Mouse (Mus musculus): ENCODE data around the gene Gm20388. TPM values are rescaled to one million over a fixed set of nuclear protein-coding genes. Genes with fewer than 3 reads are reported as not detected.
A peak's percentile ranks its signal among the peaks of the same experiment; 100 is the strongest.

Gm20388 gene
- polyA plus RNA-seq, 1 experiment from 2014 or later: not detected

GRCm38 (mm10) chr8:121995895-121996294 is 2085.3 kb downstream of the Gm20388 start:
- Histone ChIP-seq H3K4me3 (ENCODE audit: low read depth, low read length) (no peak overlapping the region), H3K36me3 (ENCODE audit: control insufficient read depth, insufficient read depth) (peaks cover 74% of the 10 kb centered on the region), H3K9ac (ENCODE audit: low read depth, low read length) (no peak overlapping the region), H3K9me3 (ENCODE audit: control insufficient read depth) (no peaks in the 10 kb centered on the region), H3K4me1 (replicated peaks; ENCODE audit: control insufficient read depth, insufficient read depth, low read length) (no peaks in the 10 kb centered on the region), H3K27me3 (replicated peaks; ENCODE audit: control insufficient read depth, insufficient read depth, low read length) (no peaks in the 10 kb centered on the region), H3K4me2 (replicated peaks; ENCODE audit: low read depth) (no peak overlapping the region), H3K27ac (ENCODE audit: low read depth, low read length) (no peak overlapping the region)
- 89% methylated on average over 3 of the region's 3 CpGs for WGBS
- no peak for ATAC-seq
- no peak for TF ChIP-seq CTCF (IDR thresholded peaks at IDR 0.05; ENCODE audit: low read depth)

- no peak for TF ChIP-seq CTCF (IDR thresholded peaks at IDR 0.05; ENCODE audit: low read depth)
- no peaks in the 10 kb centered on the region for H3K4me1 ChIP-seq (replicated peaks; ENCODE audit: control insufficient read depth, insufficient read depth, low read length)
- no peak overlapping the region for H3K27ac ChIP-seq (ENCODE audit: low read depth, low read length)
- no peaks in the 10 kb centered on the region for H3K27me3 ChIP-seq (replicated peaks; ENCODE audit: control insufficient read depth, insufficient read depth, low read length)
- H3K9ac ChIP-seq (ENCODE audit: low read depth, low read length): no peak overlapping the region
- no peak for ATAC-seq
- no peaks in the 10 kb centered on the region for H3K9me3 ChIP-seq (ENCODE audit: control insufficient read depth)
- WGBS: 88% methylated on average over 4 of the region's 4 CpGs
- no peak overlapping the region for H3K4me2 ChIP-seq (replicated peaks; ENCODE audit: low read depth)
- no peak overlapping the region for H3K4me3 ChIP-seq (ENCODE audit: low read depth, low read length)
- H3K36me3 ChIP-seq (ENCODE audit: control insufficient read depth, insufficient read depth): peaks cover 75% of the 10 kb centered on the region
Observed at GRCm38 (mm10) chr8:121998631-121999030, 2088.0 kb downstream of the Gm20388 start.

GRCm38 (mm10) chr8:121999211-121999610 is 2088.6 kb downstream of the Gm20388 start:
- no peaks in the 10 kb centered on the region for H3K4me1 ChIP-seq (replicated peaks; ENCODE audit: control insufficient read depth, insufficient read depth, low read length)
- no peaks in the 10 kb centered on the region for H3K9me3 ChIP-seq (ENCODE audit: control insufficient read depth)
- H3K9ac ChIP-seq (ENCODE audit: low read depth, low read length): no peak overlapping the region
- H3K4me2 ChIP-seq (replicated peaks; ENCODE audit: low read depth): no peak overlapping the region
- no peaks in the 10 kb centered on the region for H3K27me3 ChIP-seq (replicated peaks; ENCODE audit: control insufficient read depth, insufficient read depth, low read length)
- no peak overlapping the region for H3K4me3 ChIP-seq (ENCODE audit: low read depth, low read length)
- peak; percentile 37 for TF ChIP-seq CTCF (IDR thresholded peaks at IDR 0.05; ENCODE audit: low read depth)
- WGBS: 81% methylated on average over 5 of the region's 5 CpGs
- H3K36me3 ChIP-seq (ENCODE audit: control insufficient read depth, insufficient read depth): peaks cover 78% of the 10 kb centered on the region
- no peak for ATAC-seq
- no peak overlapping the region for H3K27ac ChIP-seq (ENCODE audit: low read depth, low read length)

- Histone ChIP-seq H3K9me3 (ENCODE audit: control insufficient read depth) (no peaks in the 10 kb centered on the region), H3K27ac (ENCODE audit: low read depth, low read length) (no peak overlapping the region), H3K36me3 (ENCODE audit: control insufficient read depth, insufficient read depth) (peaks cover 74% of the 10 kb centered on the region), H3K27me3 (replicated peaks; ENCODE audit: control insufficient read depth, insufficient read depth, low read length) (no peaks in the 10 kb centered on the region), H3K4me1 (replicated peaks; ENCODE audit: control insufficient read depth, insufficient read depth, low read length) (no peaks in the 10 kb centered on the region), H3K4me3 (ENCODE audit: low read depth, low read length) (no peak overlapping the region), H3K4me2 (replicated peaks; ENCODE audit: low read depth) (no peak overlapping the region), H3K9ac (ENCODE audit: low read depth, low read length) (no peak overlapping the region)
- ATAC-seq: no peak
- no peak for TF ChIP-seq CTCF (IDR thresholded peaks at IDR 0.05; ENCODE audit: low read depth)
- 91% methylated on average over 15 of the region's 15 CpGs for WGBS
Observed at GRCm38 (mm10) chr8:122001339-122002115, 2090.9 kb downstream of the Gm20388 start.

GRCm38 (mm10) chr8:122003646-122004045 is 2093.0 kb downstream of the Gm20388 start:
- Histone ChIP-seq H3K9me3 (ENCODE audit: control insufficient read depth) (no peaks in the 10 kb centered on the region), H3K27ac (ENCODE audit: low read depth, low read length) (no peak overlapping the region), H3K27me3 (replicated peaks; ENCODE audit: control insufficient read depth, insufficient read depth, low read length) (no peaks in the 10 kb centered on the region), H3K4me3 (ENCODE audit: low read depth, low read length) (no peak overlapping the region), H3K4me1 (replicated peaks; ENCODE audit: control insufficient read depth, insufficient read depth, low read length) (no peaks in the 10 kb centered on the region), H3K36me3 (ENCODE audit: control insufficient read depth, insufficient read depth) (peaks cover 72% of the 10 kb centered on the region), H3K4me2 (replicated peaks; ENCODE audit: low read depth) (no peak overlapping the region), H3K9ac (ENCODE audit: low read depth, low read length) (no peak overlapping the region)
- ATAC-seq: no peak
- TF ChIP-seq CTCF (IDR thresholded peaks at IDR 0.05; ENCODE audit: low read depth): no peak
- WGBS: 77% methylated on average over 8 of the region's 8 CpGs

- peaks cover 73% of the 10 kb centered on the region for H3K36me3 ChIP-seq (ENCODE audit: control insufficient read depth, insufficient read depth)
Observed at GRCm38 (mm10) chr8:122004131-122004530, 2093.5 kb downstream of the Gm20388 start.

More at GRCm38 (mm10) chr8:122004131-122004530, 2093.5 kb downstream of the Gm20388 start:
- no peak for TF ChIP-seq CTCF (IDR thresholded peaks at IDR 0.05; ENCODE audit: low read depth)
- Histone ChIP-seq H3K4me1 (replicated peaks; ENCODE audit: control insufficient read depth, insufficient read depth, low read length) (no peaks in the 10 kb centered on the region), H3K27ac (ENCODE audit: low read depth, low read length) (no peak overlapping the region), H3K4me3 (ENCODE audit: low read depth, low read length) (no peak overlapping the region), H3K4me2 (replicated peaks; ENCODE audit: low read depth) (no peak overlapping the region), H3K27me3 (replicated peaks; ENCODE audit: control insufficient read depth, insufficient read depth, low read length) (no peaks in the 10 kb centered on the region), H3K9me3 (ENCODE audit: control insufficient read depth) (no peaks in the 10 kb centered on the region), H3K9ac (ENCODE audit: low read depth, low read length) (no peak overlapping the region)
- 84% methylated on average over 5 of the region's 5 CpGs for WGBS
- no peak for ATAC-seq
